Mouse (Mus musculus) neural tube, embryonic 15.5 days (tissue): ENCODE measurements around the gene Phactr3. TPM values are rescaled to one million over a fixed set of nuclear protein-coding genes. Genes with fewer than 3 reads are reported as not detected.

Source experiments
- ATAC-seq: fragments of 200-750 bp; cut with Nextera tagmentation; 2 replicates; pipeline ENCODE4 v1.8.0; 2017; ENCODE audit warnings: mild to moderate bottlenecking, moderate TSS enrichment, moderate library complexity; ENCODE audit not compliant: low FRiP score
- H3K27ac ChIP-seq: fragments of 300-500 bp; sonication (generic); replicated peaks from 2 replicates; pipeline ENCODE4 v1.5.1; 2015; ENCODE audit warnings: mild to moderate bottlenecking, inconsistent platforms
- H3K27me3 ChIP-seq: fragments of 300-500 bp; sonication (generic); replicated peaks from 2 replicates; pipeline ENCODE4 v1.6.1; 2015; ENCODE audit warnings: inconsistent platforms
- H3K36me3 ChIP-seq: fragments of 300-500 bp; sonication (generic); 2 replicates; pipeline ENCODE4 v1.6.1; 2015; ENCODE audit warnings: inconsistent platforms
- H3K4me1 ChIP-seq: fragments of 300-500 bp; sonication (generic); 2 replicates; pipeline ENCODE4 v1.6.1; 2015; ENCODE audit warnings: inconsistent platforms
- H3K4me2 ChIP-seq: fragments of 300-500 bp; sonication (generic); 2 replicates; pipeline ENCODE4 v1.6.1; 2015; ENCODE audit warnings: inconsistent platforms, mild to moderate bottlenecking, moderate library complexity
- H3K4me3 ChIP-seq: fragments of 300-500 bp; sonication (generic); replicated peaks from 2 replicates; pipeline ENCODE4 v1.5.1; 2015; ENCODE audit warnings: mild to moderate bottlenecking, inconsistent platforms
- H3K9ac ChIP-seq: fragments of 300-500 bp; sonication (generic); replicated peaks from 2 replicates; pipeline ENCODE4 v1.6.1; 2015; ENCODE audit warnings: mild to moderate bottlenecking, inconsistent platforms
- H3K9me3 ChIP-seq: fragments of 300-500 bp; sonication (generic); replicated peaks from 2 replicates; pipeline ENCODE4 v1.6.1; 2016; ENCODE audit warnings: inconsistent platforms
- WGBS: fragments of 180-500 bp; shearing (Covaris S2); methylation state at CpG from one replicate; pipeline ENCODE4 v1.1.7; 2015; ENCODE audit warnings: mixed read lengths; 5-methylcytosine and 5-hydroxymethylcytosine counted together
- polyA plus RNA-seq: library from polyadenylated mRNA; unstranded; fragments of >200 nt; fragmentation: Nextera tagmentation; extraction: Ambion mirVana; gene quantifications from 2 replicates; pipeline ENCODE4 v1.2.1, GENCODE M21; 2015

Gene Phactr3
- polyA plus RNA-seq, 1 experiment from 2014 or later = 57.2 TPM

- Histone ChIP-seq H3K4me2 (no peak overlapping the region), H3K9ac (no peak overlapping the region), H3K9me3 (no peaks in the 10 kb centered on the region), H3K27me3 (no peaks in the 10 kb centered on the region), H3K4me1 (peaks cover 7% of the 10 kb centered on the region; the same call in 1 of the 2 replicates), H3K36me3 (no peaks in the 10 kb centered on the region), H3K27ac (no peak overlapping the region), H3K4me3 (no peak overlapping the region)
- 86% methylated on average over 2 of the region's 2 CpGs for WGBS
- no peak for ATAC-seq
Observed at GRCm38 (mm10) chr2:178270794-178271193, 152.0 kb downstream of the Phactr3 start.

GRCm38 (mm10) chr2:178272350-178272749 is 153.6 kb downstream of the Phactr3 start:
- 0 out of 2 replicates have a peak, but pooled peaks cover 4% of the 10 kb centered on the region for H3K4me1 ChIP-seq
- no peak overlapping the region for H3K4me2 ChIP-seq
- no peak for ATAC-seq
- H3K36me3 ChIP-seq = no peaks in the 10 kb centered on the region; the same call in 1 of the 2 replicates
- no peaks in the 10 kb centered on the region for H3K27me3 ChIP-seq
- H3K9ac ChIP-seq = 0 out of 2 replicates have a peak overlapping the region, but pooled peaks have one; percentile 1
- H3K27ac ChIP-seq = no peak overlapping the region
- H3K9me3 ChIP-seq = no peaks in the 10 kb centered on the region
- WGBS = 54% methylated on average over 4 of the region's 4 CpGs
- no peak overlapping the region for H3K4me3 ChIP-seq

GRCm38 (mm10) chr2:178274126-178274525 is 155.4 kb downstream of the Phactr3 start:
- no peaks in the 10 kb centered on the region for H3K9me3 ChIP-seq
- 0 out of 2 replicates have a peak, but pooled peaks cover 4% of the 10 kb centered on the region for H3K4me1 ChIP-seq
- peaks cover 6% of the 10 kb centered on the region for H3K36me3 ChIP-seq
- H3K4me2 ChIP-seq = no peak overlapping the region
- no peak overlapping the region for H3K4me3 ChIP-seq
- ATAC-seq = no peak
- H3K9ac ChIP-seq = no peak overlapping the region
- no peak overlapping the region for H3K27ac ChIP-seq
- H3K27me3 ChIP-seq = no peaks in the 10 kb centered on the region
- 75% methylated on average over 4 of the region's 4 CpGs for WGBS

GRCm38 (mm10) chr2:178277206-178277605 is 158.4 kb downstream of the Phactr3 start:
- no peaks in the 10 kb centered on the region for H3K9me3 ChIP-seq
- 16% methylated on average over 6 of the region's 6 CpGs for WGBS
- no peak overlapping the region for H3K9ac ChIP-seq

GRCm38 (mm10) chr2:178281183-178281582 is 162.4 kb downstream of the Phactr3 start:
- no peak for ATAC-seq
- Histone ChIP-seq H3K27ac (no peak overlapping the region), H3K4me3 (no peak overlapping the region), H3K9ac (no peak overlapping the region), H3K27me3 (no peaks in the 10 kb centered on the region), H3K4me2 (no peak overlapping the region), H3K4me1 (no peaks in the 10 kb centered on the region), H3K36me3 (peaks cover 20% of the 10 kb centered on the region), H3K9me3 (no peaks in the 10 kb centered on the region)
- WGBS = 59% methylated on average over 3 of the region's 3 CpGs

More at GRCm38 (mm10) chr2:178277206-178277605, 158.4 kb downstream of the Phactr3 start:
- Histone ChIP-seq H3K27me3 (no peaks in the 10 kb centered on the region), H3K4me1 (0 out of 2 replicates have a peak, but pooled peaks cover 4% of the 10 kb centered on the region), H3K4me2 (no peak overlapping the region), H3K4me3 (no peak overlapping the region), H3K36me3 (peaks cover 18% of the 10 kb centered on the region), H3K27ac (no peak overlapping the region)
- no peak for ATAC-seq

GRCm38 (mm10) chr2:178287285-178287684 is 168.5 kb downstream of the Phactr3 start:
- no peak overlapping the region for H3K4me2 ChIP-seq
- ATAC-seq = no peak
- H3K27me3 ChIP-seq = no peaks in the 10 kb centered on the region
- no peak overlapping the region for H3K9ac ChIP-seq
- 88% methylated on average over 5 of the region's 5 CpGs for WGBS
- H3K9me3 ChIP-seq = no peaks in the 10 kb centered on the region
- H3K27ac ChIP-seq = no peak overlapping the region
- H3K4me3 ChIP-seq = no peak overlapping the region
- no peaks in the 10 kb centered on the region for H3K4me1 ChIP-seq
- peaks cover 2% of the 10 kb centered on the region for H3K36me3 ChIP-seq

GRCm38 (mm10) chr2:178288666-178289065 is 169.9 kb downstream of the Phactr3 start:
- no peak overlapping the region for H3K27ac ChIP-seq
- 93% methylated on average over 3 of the region's 3 CpGs for WGBS
- H3K9ac ChIP-seq = no peak overlapping the region
- H3K4me3 ChIP-seq = no peak overlapping the region
- no peak for ATAC-seq
- H3K4me2 ChIP-seq = no peak overlapping the region
- H3K27me3 ChIP-seq = no peaks in the 10 kb centered on the region
- H3K4me1 ChIP-seq = no peaks in the 10 kb centered on the region
- no peaks in the 10 kb centered on the region for H3K9me3 ChIP-seq
- no peaks in the 10 kb centered on the region; the same call in none of the 2 replicates for H3K36me3 ChIP-seq

- Histone ChIP-seq H3K36me3 (peaks cover 9% of the 10 kb centered on the region; the same call in 1 of the 2 replicates), H3K4me1 (peaks cover 30% of the 10 kb centered on the region), H3K9ac (no peak overlapping the region), H3K27ac (peak overlapping the region; percentile 78), H3K4me3 (no peak overlapping the region), H3K4me2 (no peak overlapping the region), H3K27me3 (no peaks in the 10 kb centered on the region), H3K9me3 (no peaks in the 10 kb centered on the region)
- 31% methylated on average over 8 of the region's 8 CpGs for WGBS
- peak; percentile 65 for ATAC-seq
Observed at GRCm38 (mm10) chr2:178303453-178304187, 184.8 kb downstream of the Phactr3 start.

- Histone ChIP-seq H3K4me3 (no peak overlapping the region), H3K9ac (no peak overlapping the region), H3K4me2 (no peak overlapping the region), H3K27me3 (no peaks in the 10 kb centered on the region), H3K9me3 (no peaks in the 10 kb centered on the region), H3K4me1 (peaks cover 30% of the 10 kb centered on the region), H3K27ac (peak overlapping the region; percentile 78; the same call in 1 of the 2 replicates), H3K36me3 (peaks cover 9% of the 10 kb centered on the region; the same call in 1 of the 2 replicates)
- 25% methylated on average over 1 of the region's 1 CpGs for WGBS
- peak; percentile 14; the same call in 1 of the 2 replicates for ATAC-seq
Observed at GRCm38 (mm10) chr2:178304188-178304529, 185.4 kb downstream of the Phactr3 start.

- no peak for ATAC-seq
- no peak overlapping the region for H3K4me2 ChIP-seq
- no peaks in the 10 kb centered on the region for H3K27me3 ChIP-seq
- peaks cover 9% of the 10 kb centered on the region; the same call in 1 of the 2 replicates for H3K36me3 ChIP-seq
- 0 out of 2 replicates have a peak overlapping the region, but pooled peaks have one; percentile 78 for H3K27ac ChIP-seq
- peaks cover 30% of the 10 kb centered on the region for H3K4me1 ChIP-seq
- WGBS = 83% methylated on average over 6 of the region's 6 CpGs
- H3K9ac ChIP-seq = no peak overlapping the region
- H3K9me3 ChIP-seq = no peaks in the 10 kb centered on the region
- H3K4me3 ChIP-seq = no peak overlapping the region
Observed at GRCm38 (mm10) chr2:178304669-178305068, 185.9 kb downstream of the Phactr3 start.

GRCm38 (mm10) chr2:178313539-178313938 is 194.8 kb downstream of the Phactr3 start:
- Histone ChIP-seq H3K4me2 (no peak overlapping the region), H3K4me1 (no peaks in the 10 kb centered on the region), H3K27ac (no peak overlapping the region), H3K36me3 (no peaks in the 10 kb centered on the region), H3K27me3 (no peaks in the 10 kb centered on the region), H3K9ac (no peak overlapping the region), H3K4me3 (no peak overlapping the region), H3K9me3 (no peaks in the 10 kb centered on the region)
- 79% methylated on average over 7 of the region's 7 CpGs for WGBS
- no peak for ATAC-seq

GRCm38 (mm10) chr2:178316281-178316680 is 197.5 kb downstream of the Phactr3 start:
- no peak overlapping the region for H3K9ac ChIP-seq
- no peak for ATAC-seq
- H3K27me3 ChIP-seq = no peaks in the 10 kb centered on the region
- H3K36me3 ChIP-seq = no peaks in the 10 kb centered on the region
- no peak overlapping the region for H3K27ac ChIP-seq
- H3K9me3 ChIP-seq = no peaks in the 10 kb centered on the region
- no peak overlapping the region for H3K4me2 ChIP-seq
- H3K4me3 ChIP-seq = no peak overlapping the region
- no peaks in the 10 kb centered on the region for H3K4me1 ChIP-seq
- 96% methylated on average over 1 of the region's 1 CpGs for WGBS
